Mouse (Mus musculus) myocyte (in vitro differentiated cells): ENCODE measurements around the gene Pole2.

Source experiments
- MAX ChIP-seq: IDR thresholded peaks from one replicate; pipeline ENCODE4 v1.6.1; 2011; ENCODE audit warnings: low read depth, mild to moderate bottlenecking, control low read depth
- POLR2A ChIP-seq: IDR thresholded peaks from one replicate; pipeline ENCODE4 v1.6.1; 2011; ENCODE audit warnings: low read depth, mild to moderate bottlenecking, control low read depth, moderate library complexity; ENCODE audit not compliant: insufficient read length
- TCF12 ChIP-seq: IDR thresholded peaks from one replicate; pipeline ENCODE4 v1.6.1; 2011; ENCODE audit warnings: mild to moderate bottlenecking, control low read depth; ENCODE audit not compliant: poor library complexity, insufficient read depth, severe bottlenecking
- USF1 ChIP-seq: IDR thresholded peaks from one replicate; pipeline ENCODE4 v1.6.1; 2011; ENCODE audit warnings: low read depth, mild to moderate bottlenecking, control low read depth, moderate library complexity

GRCm38 (mm10) chr12:69155923-69156322 lies 72.1 kb downstream of the Pole2 start:
- no peak for TF ChIP-seq POLR2A
- no peak for TF ChIP-seq TCF12
- TF ChIP-seq MAX, result no peak
- no peak for TF ChIP-seq USF1
